Mouse (Mus musculus) heart, postnatal 0 days (tissue): ENCODE measurements around the gene Rab11fip5. TPM values are rescaled to one million over a fixed set of nuclear protein-coding genes. Genes with fewer than 3 reads are reported as not detected.

Experiments used
- ATAC-seq: fragments of 200-750 bp; cut with Nextera tagmentation; 2 replicates; pipeline ENCODE4 v1.8.0; 2017; ENCODE audit warnings: low read depth, moderate number of reproducible peaks, moderate library complexity; ENCODE audit not compliant: insufficient read depth
- DNase-seq: peaks from one replicate; pipeline ENCODE4 v3.0.0-alpha.2; 2016; ENCODE audit warnings: low spot score
- H3K27ac ChIP-seq: fragments of 300-500 bp; sonication (generic); 2 replicates; pipeline ENCODE4 v1.5.1; 2014; ENCODE audit warnings: low read depth, mild to moderate bottlenecking
- H3K27me3 ChIP-seq: fragments of 300-500 bp; sonication (generic); 2 replicates; pipeline ENCODE4 v1.6.1; 2014; ENCODE audit warnings: low read length, mixed read lengths; ENCODE audit not compliant: control insufficient read depth, insufficient read depth
- H3K36me3 ChIP-seq: fragments of 300-500 bp; sonication (generic); replicated peaks from 2 replicates; pipeline ENCODE4 v1.6.1; 2014; ENCODE audit warnings: low read length, mixed read lengths; ENCODE audit not compliant: control insufficient read depth, insufficient read depth
- H3K4me1 ChIP-seq: fragments of 300-500 bp; sonication (generic); 2 replicates; pipeline ENCODE4 v1.6.1; 2014; ENCODE audit warnings: antibody characterized with exemption; ENCODE audit not compliant: control insufficient read depth, insufficient read depth
- H3K4me2 ChIP-seq: fragments of 300-500 bp; sonication (generic); 2 replicates; pipeline ENCODE4 v1.6.1; 2014; ENCODE audit warnings: low read depth, mild to moderate bottlenecking, low read length, moderate library complexity
- H3K4me3 ChIP-seq: fragments of 300-500 bp; sonication (generic); 2 replicates; pipeline ENCODE4 v1.5.1; 2014; ENCODE audit warnings: low read depth, low read length
- H3K9ac ChIP-seq: fragments of 300-500 bp; sonication (generic); replicated peaks from 2 replicates; pipeline ENCODE4 v1.6.1; 2014; ENCODE audit warnings: low read depth, low read length, mixed read lengths
- H3K9me3 ChIP-seq: fragments of 300-500 bp; sonication (generic); replicated peaks from 2 replicates; pipeline ENCODE4 v1.6.1; 2016; ENCODE audit warnings: low read length; ENCODE audit not compliant: control insufficient read depth
- CTCF ChIP-seq: IDR thresholded peaks from 2 replicates; pipeline ENCODE4 v1.5.1; 2016; ENCODE audit warnings: antibody characterized with exemption, control low read depth, low read depth
- EP300 ChIP-seq: IDR thresholded peaks from 2 replicates; pipeline ENCODE4 v1.6.1; 2016; ENCODE audit warnings: antibody characterized with exemption, low read depth
- WGBS: fragments of 180-500 bp; shearing (Covaris S2); extraction: QIAGEN DNeasy Blood & Tissue Kit; methylation state at CpG from one replicate; pipeline ENCODE4 v1.1.7; 2014; 5-methylcytosine and 5-hydroxymethylcytosine counted together
- polyA plus RNA-seq: library from polyadenylated mRNA; unstranded; fragments of >200 nt; fragmentation: Nextera tagmentation; extraction: Ambion mirVana; gene quantifications from 2 replicates; pipeline ENCODE4 v1.2.1, GENCODE M21; 2015
- total RNA-seq: library from RNA; depleted of rRNA; stranded (reverse); fragments of >200 nt; gene quantifications from 2 replicates; pipeline ENCODE4 v1.2.3, GENCODE M21; 2014; ENCODE audit warnings: low replicate concordance

The Rab11fip5 gene
- total and polyA plus RNA-seq, 2 experiments from 2014 or later: 38.2 to 91.3 TPM

- H3K4me2 ChIP-seq: no peak overlapping the region
- no peak overlapping the region for H3K4me3 ChIP-seq
- H3K9ac ChIP-seq: no peak overlapping the region
- no peaks in the 10 kb centered on the region for H3K4me1 ChIP-seq
- peak; percentile 33 for ATAC-seq
- 83% methylated on average over 1 of the region's 1 CpGs for WGBS
- DNase-seq: no peak
- H3K36me3 ChIP-seq: peaks cover 61% of the 10 kb centered on the region
- H3K9me3 ChIP-seq: no peaks in the 10 kb centered on the region
- TF ChIP-seq EP300 (no peak), CTCF (peak; percentile 63)
- H3K27ac ChIP-seq: no peak overlapping the region
- H3K27me3 ChIP-seq: no peaks in the 10 kb centered on the region
Observed at GRCm38 (mm10) chr6:85339273-85339901, 35.0 kb downstream of the Rab11fip5 start.

DNA sequence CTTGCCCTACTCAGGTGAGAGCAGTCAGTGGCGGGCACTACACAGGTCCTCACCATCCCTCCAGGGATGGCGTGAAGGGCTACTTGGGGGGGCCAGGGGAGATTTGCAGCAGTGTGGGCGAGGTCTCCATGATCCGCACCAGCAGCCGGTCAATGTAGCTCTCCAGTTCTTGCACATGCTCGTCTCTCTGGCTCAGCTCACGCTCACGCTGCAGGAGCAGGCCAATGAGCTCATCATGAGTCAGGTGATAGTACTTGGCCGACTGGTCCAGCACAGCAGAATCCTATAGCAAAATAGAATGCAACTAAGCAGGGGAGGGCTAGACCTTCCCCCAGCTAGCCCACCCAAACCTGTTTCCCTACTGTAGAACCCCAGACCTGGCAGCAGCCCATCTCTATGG is 37.5 kb downstream of the Rab11fip5 start:
- Histone ChIP-seq H3K9ac (no peak overlapping the region), H3K36me3 (peaks cover 54% of the 10 kb centered on the region), H3K4me3 (no peak overlapping the region), H3K27ac (no peak overlapping the region), H3K27me3 (no peaks in the 10 kb centered on the region), H3K9me3 (no peaks in the 10 kb centered on the region), H3K4me2 (no peak overlapping the region), H3K4me1 (peaks cover 8% of the 10 kb centered on the region; the same call in 1 of the 2 replicates)
- TF ChIP-seq CTCF (no peak), EP300 (no peak)
- DNase-seq (no peak), ATAC-seq (no peak)
- 73% methylated on average over 9 of the region's 9 CpGs for WGBS

DNA sequence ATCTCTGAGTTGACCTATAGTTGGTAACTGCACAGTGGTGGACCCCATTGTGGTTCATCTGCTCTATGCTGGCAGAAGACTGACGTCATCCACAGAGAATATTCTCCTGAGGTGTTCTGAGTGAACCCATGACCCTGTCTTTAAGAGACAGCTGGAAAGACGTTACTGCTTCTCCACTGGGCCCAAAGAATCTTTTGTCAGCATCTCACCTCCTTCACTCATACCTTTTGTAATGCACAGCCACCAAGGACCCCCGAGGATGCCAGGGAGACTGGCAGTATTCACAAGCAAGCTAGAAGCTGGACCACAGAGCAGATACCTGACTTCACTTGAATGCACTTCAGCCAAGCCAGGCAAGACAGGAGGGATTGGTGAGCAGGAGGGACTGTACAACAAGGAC is 39.1 kb downstream of the Rab11fip5 start:
- H3K4me3 ChIP-seq: no peak overlapping the region
- peaks cover 13% of the 10 kb centered on the region; the same call in 1 of the 2 replicates for H3K4me1 ChIP-seq
- no peak overlapping the region for H3K27ac ChIP-seq
- no peak for ATAC-seq
- TF ChIP-seq EP300 (no peak), CTCF (no peak)
- H3K4me2 ChIP-seq: no peak overlapping the region
- no peak for DNase-seq
- WGBS: 78% methylated on average over 3 of the region's 3 CpGs
- no peaks in the 10 kb centered on the region for H3K9me3 ChIP-seq
- peaks cover 40% of the 10 kb centered on the region for H3K36me3 ChIP-seq
- no peak overlapping the region for H3K9ac ChIP-seq
- H3K27me3 ChIP-seq: 0 out of 2 replicates have a peak, but pooled peaks cover 5% of the 10 kb centered on the region

DNA sequence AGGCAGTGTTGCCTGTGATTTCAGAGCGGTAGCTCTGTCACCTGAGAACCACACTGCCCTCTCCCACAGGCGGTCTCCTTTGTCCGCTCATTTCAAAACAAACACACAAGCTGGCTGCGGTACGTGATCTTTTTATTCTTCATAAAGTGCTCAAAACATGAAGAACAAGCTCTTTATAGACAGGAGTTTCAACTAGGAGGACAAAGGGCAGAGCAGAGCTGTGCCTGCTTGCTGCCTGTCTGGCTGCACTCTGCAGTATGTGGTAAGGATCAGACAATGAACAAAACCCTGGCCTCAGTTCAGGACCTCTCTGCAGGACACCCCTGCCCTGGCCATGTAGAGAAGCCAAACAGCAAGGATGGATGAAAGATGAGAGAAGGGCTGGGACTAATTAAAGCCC is 39.6 kb downstream of the Rab11fip5 start:
- Histone ChIP-seq H3K36me3 (peaks cover 35% of the 10 kb centered on the region), H3K4me3 (no peak overlapping the region), H3K27ac (no peak overlapping the region), H3K27me3 (0 out of 2 replicates have a peak, but pooled peaks cover 5% of the 10 kb centered on the region), H3K9me3 (no peaks in the 10 kb centered on the region), H3K4me1 (peaks cover 13% of the 10 kb centered on the region; the same call in 1 of the 2 replicates), H3K9ac (no peak overlapping the region), H3K4me2 (no peak overlapping the region)
- no peak for ATAC-seq
- no peak for DNase-seq
- WGBS: 77% methylated on average over 5 of the region's 5 CpGs
- no peak for TF ChIP-seq EP300
- TF ChIP-seq CTCF: no peak

- Histone ChIP-seq H3K9ac (no peak overlapping the region), H3K4me1 (peaks cover 13% of the 10 kb centered on the region; the same call in 1 of the 2 replicates)
Observed at GRCm38 (mm10) chr6:85334251-85334650, 40.2 kb downstream of the Rab11fip5 start.

More at GRCm38 (mm10) chr6:85334251-85334650, 40.2 kb downstream of the Rab11fip5 start:
- Histone ChIP-seq H3K36me3 (peaks cover 35% of the 10 kb centered on the region), H3K4me2 (peak overlapping the region; percentile 87; the same call in 1 of the 2 replicates), H3K9me3 (no peaks in the 10 kb centered on the region), H3K4me3 (no peak overlapping the region), H3K27ac (no peak overlapping the region), H3K27me3 (0 out of 2 replicates have a peak, but pooled peaks cover 5% of the 10 kb centered on the region)
- ATAC-seq (no peak), DNase-seq (no peak)
- TF ChIP-seq EP300 (no peak), CTCF (no peak)
